Mouse (Mus musculus): Measurements from ENCODE around the gene Cacna1b.

Cacna1b gene

DNA sequence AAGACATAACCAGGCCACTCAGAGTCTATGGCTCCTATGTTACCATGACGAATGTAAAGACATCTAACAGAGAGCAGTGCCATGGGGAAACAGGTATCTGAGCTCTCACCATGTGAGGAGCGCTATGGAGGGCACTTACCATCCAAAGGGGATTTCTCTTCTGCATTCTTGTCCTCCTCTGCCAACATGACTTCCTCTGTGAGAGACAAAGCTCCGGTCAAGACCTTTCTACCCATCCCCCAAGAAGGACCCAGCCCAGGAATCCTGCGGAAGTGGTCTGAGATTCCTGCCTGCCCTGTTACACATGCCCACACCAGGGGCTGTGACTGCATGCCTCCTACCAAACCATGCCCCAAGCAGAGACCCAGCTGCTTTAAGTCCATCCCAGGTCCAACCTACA is 44.0 kb downstream of the Cacna1b start:
- DNase-seq (ENCODE audit: low read depth): no peak

DNA sequence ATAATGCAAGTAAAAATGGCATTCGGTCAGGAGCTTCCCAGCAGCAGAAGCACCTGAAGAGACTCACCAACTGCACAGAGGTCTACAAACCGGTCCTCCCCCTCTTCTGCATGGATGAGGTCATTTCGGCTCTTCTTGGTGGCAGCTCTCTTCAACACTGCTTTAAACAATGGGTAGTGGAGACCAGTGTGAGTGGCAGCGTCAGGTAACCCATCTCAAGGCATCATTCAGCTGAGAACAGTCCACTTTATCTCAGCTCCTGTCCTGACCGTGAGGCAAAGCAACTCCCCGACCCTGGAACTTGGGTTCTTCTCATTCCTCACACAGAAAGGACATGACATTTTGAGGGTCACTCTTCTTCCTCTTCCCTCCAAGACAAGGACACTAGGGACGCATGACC is 45.0 kb downstream of the Cacna1b start:
- no peak for DNase-seq (ENCODE audit: low read depth)

DNA sequence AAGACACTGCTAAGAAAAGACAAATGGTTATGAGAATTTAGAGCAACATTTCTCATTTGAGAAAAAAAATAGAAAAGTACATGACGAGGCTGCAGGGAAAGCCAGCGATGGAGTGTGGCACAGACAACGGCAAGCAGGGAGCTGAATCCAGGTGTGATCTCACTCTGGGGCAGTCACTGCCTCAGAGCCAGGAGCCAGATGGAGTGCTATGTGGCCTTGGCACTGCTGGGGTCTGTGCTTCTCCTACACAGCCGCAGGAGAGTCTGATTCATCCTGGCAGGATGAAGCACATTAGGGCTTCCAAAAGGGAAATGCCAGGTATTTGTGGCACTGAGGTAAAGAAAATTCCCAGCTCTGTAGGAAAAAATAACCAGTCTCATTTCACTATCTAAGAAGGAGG is 45.5 kb downstream of the Cacna1b start:
- no peak for DNase-seq (ENCODE audit: low read depth)

GRCm38 (mm10) chr2:24705929-24706328 is 57.0 kb downstream of the Cacna1b start:
- no peak for DNase-seq (ENCODE audit: low read depth)

DNA sequence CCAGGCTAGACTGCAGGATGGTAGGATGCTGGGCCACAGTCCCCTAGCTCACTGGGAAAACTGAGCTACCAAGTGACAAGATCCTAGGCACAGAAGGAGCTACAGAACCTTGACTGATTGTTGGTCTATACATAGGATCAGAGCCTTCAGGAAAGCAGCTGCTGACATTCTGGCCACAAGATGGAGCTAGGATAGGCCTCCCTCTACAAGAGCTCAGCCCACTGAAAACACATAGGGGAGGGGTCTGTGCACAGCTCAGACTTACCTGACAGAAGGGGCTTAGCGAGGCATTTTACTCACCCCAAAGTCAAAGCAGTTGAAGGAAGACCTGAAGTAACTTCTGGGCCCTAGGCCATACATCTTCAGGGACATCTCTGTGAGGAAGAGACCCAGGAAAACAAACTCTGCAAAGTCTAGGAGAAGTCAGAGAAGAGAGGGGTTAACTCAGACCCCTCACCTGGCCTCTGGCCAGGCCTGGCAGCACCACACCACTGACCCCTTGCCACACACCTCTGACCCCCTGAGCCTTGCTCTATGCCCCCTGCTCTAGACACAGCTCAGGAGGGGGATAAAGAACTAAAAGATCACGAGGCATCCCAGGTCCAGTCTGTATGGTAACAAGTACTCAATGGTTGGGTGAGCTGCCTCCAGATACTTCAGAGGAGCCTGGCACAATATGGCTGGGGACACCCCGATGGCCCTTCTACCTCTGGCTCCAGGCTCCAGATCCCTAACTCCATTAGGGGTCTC is 60.6 kb downstream of the Cacna1b start:
- DNase-seq (ENCODE audit: low read depth): no peak

DNA sequence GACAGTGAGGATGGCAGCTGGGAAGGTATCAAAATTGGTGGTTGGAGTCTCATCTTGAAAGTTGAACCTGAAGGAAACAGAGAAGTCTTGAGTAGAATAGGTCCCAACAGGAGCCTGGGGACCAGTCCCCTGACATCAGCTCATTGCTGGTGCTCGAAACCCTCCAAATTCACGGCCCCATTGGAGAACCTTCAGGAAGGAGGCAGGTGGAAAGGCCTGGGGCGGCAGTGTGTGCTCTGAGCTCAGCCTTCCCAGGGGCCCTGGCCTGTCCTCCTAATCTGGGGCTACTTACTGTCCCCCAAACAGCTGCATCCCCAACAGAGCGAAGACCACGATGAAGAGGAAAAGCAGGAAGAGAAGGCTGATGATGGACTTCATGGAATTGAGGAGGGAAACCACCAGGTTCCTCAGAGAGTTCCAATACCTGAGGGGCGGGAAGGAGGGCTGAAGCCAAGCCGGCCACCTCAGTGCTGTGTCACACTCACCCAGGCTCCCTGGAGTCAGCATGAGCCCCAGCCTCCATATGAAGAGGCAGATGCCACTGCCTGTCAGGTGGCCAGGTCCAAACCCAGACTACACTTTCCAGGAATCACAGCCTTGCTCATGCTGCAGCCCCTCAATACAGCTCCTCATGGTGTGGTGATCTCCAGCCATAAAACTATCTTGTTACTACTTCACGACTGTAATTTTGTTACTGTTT is 65.5 kb downstream of the Cacna1b start:
- DNase-seq (ENCODE audit: low read depth): no peak

DNA sequence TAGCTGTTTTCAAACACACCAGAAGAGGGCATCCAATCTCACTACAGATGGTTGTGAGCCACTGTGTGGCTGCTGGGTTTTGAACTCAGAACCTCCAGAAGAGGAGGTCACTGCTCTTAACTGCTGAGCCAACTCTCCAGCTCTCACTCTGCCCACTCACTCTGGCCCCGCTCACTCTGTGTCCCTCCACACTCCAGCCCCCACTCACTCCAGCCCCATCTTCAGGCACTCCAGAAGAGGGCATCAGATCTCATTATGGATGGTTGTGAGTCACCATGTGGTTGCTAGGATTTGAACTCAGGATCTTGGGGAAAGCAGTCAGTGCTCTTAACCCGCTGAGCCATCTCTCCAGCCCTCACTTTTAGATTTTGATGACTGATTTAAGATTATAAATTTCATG is 70.6 kb downstream of the Cacna1b start:
- DNase-seq (ENCODE audit: low read depth): no peak

GRCm38 (mm10) chr2:24690356-24690755 is 72.6 kb downstream of the Cacna1b start:
- no peak for DNase-seq (ENCODE audit: low read depth)

DNA sequence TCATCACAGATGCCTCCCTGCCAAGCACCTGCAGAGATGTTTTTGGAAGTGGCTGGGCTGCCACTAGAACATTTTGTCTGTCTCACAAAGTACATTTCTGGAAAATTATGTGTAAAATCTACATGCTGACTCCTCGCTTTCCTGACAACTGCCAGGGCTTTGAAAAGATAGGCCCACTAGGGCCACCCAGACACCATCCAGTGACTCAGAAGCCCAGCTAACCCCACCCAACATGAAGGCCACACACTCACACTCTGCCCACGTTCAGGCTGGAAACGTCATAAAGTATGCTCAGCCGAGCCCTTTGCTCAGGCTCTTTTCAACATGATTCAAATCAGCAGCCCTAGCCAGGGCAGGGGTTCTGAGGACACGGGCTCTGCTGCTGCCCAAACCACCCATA is 77.6 kb downstream of the Cacna1b start:
- DNase-seq (ENCODE audit: low read depth): no peak

DNA sequence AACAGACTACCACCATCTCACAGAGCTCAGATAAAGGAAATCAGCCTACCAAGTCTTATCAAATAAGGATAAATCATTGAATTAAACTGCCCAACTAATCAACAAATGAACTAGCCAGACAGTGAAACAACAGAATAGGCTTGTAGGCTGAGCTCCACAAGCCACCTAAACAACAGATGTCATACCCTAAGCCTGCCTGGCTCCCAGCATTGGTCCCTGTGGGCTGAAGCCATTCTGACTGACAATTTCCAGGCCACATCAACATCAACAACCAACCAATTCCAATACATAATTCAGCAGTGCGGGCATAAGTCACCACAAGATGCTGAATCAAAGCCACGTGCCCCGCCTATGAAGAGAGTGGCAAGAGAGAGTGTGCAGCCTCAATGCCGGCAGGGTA is 78.2 kb downstream of the Cacna1b start:
- no peak for DNase-seq (ENCODE audit: low read depth)

- DNase-seq (ENCODE audit: low read depth): no peak
Observed at GRCm38 (mm10) chr2:24683266-24683665, 79.7 kb downstream of the Cacna1b start.

GRCm38 (mm10) chr2:24680731-24681130 is 82.2 kb downstream of the Cacna1b start:
- no peak for DNase-seq (ENCODE audit: low read depth)

- no peak for DNase-seq (ENCODE audit: low read depth)
Observed at GRCm38 (mm10) chr2:24680176-24680575, 82.8 kb downstream of the Cacna1b start.

DNA sequence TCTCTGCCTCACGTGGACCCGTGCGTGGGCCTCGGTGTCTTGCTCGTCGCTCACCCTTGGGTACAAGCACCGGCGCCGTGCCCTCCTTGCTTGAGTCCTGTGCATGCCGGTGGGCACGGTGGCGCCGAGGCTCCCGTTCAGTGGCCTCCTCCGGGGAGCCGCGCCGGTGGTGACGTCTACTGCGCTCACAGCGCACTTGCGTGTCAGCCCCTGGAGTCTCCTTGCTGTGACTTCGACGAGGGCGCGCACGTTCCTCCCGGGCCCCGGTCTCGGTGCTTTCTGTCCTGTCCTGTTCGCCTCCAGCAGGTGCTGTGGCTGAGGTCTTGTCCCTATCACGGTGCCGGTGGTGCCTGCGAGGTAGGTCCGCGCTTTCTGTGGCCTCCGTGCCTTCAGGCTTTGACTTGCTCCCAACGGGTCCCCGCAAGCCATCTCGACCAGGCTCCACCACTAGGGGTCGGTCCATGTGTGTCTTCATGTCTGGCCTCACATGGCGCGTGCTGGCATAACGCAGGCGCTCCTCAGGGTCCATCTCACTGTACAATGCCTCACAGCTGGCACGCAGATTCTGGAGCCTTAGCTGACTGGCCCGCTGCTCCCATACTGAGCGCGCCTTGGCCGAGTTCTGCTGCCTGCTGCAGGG is 83.8 kb downstream of the Cacna1b start:
- peak; percentile 31 for DNase-seq (ENCODE audit: low read depth)

DNA sequence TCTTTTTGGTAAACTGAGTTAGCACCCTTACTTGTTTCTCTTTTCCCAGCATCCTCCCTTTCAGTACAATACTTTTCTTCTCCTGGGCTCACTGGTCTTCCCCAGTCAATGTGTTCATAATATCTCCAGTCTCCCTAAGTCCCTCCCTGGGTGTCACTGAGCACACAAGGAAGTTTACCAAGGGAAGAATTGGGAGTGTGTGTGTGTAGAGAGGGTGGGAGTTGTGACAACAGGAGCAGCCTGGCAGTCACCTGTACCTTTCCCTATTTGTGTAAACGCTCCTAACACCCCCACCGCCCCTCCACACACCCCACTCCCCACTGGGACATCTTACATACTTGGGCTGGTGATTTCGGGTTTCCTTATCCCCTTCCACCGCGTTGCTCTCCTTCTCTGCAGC is 84.4 kb downstream of the Cacna1b start:
- no peak for DNase-seq (ENCODE audit: low read depth)

- DNase-seq (ENCODE audit: low read depth): no peak
Observed at GRCm38 (mm10) chr2:24678110-24678509, 84.8 kb downstream of the Cacna1b start.

DNA sequence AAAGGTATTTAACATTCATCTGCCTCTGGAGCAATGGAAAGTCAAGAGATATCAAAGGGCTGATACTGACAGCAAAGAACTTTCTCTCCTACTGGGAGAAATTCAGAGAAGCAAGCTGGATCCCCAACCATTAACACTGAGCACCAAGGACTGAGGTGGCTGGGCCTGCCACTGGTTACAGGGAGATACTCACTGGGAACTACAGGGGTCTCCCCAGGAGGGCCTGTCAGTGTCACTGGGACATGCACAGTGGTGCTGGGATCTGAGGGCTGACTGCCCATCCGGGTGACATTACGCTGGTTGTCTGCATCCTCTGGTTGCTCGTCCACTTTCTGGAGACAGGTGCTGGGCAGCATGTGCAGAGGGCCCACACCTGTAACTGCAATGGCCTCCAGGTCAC is 85.3 kb downstream of the Cacna1b start:
- DNase-seq (ENCODE audit: low read depth): no peak

DNA sequence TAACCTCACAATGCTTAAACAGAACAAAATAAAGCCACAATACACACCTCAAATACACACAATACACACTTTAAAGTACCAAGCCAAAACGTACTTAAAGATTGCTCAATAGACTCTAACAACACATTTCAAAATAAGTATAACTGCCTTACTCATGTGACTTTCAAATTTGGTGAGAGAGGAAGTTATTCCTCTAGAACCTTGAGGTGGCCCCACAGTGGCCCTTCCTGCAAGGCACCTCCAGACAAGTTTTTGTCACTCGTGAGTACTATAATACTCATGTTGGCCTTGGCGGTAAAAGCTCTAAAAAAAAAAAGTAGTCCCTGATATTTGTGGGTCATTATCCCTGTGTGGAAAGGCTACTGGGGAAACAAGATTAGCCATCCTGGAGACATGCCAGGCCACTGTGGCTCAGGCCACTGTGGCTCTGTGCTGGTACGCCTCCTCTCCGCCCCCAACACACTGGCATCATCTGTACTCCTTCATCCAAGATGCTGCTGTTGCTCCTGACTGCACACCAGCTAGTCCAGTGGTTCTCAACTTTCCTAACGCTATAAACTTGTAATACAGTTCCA is 88.4 kb downstream of the Cacna1b start:
- no peak for DNase-seq (ENCODE audit: low read depth)

DNA sequence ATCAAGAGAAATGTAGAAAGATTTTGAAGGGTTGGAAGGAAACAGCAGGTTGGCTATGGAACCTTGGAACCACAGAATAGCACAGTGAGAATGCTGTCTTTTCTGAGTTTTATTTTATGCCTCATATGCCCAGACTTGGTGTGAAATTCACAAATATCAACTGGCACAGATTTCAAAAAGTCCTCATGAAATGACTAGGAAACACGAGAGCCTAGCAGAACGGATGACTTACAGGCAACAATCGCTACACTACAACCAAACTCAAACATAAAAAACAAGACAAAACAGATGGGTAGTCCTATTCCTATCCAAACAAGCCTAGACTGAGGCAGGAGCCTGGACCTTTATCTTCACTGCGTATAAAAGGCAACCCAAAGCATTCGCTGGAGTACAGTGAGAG is 94.4 kb downstream of the Cacna1b start:
- DNase-seq (ENCODE audit: low read depth): no peak

DNA sequence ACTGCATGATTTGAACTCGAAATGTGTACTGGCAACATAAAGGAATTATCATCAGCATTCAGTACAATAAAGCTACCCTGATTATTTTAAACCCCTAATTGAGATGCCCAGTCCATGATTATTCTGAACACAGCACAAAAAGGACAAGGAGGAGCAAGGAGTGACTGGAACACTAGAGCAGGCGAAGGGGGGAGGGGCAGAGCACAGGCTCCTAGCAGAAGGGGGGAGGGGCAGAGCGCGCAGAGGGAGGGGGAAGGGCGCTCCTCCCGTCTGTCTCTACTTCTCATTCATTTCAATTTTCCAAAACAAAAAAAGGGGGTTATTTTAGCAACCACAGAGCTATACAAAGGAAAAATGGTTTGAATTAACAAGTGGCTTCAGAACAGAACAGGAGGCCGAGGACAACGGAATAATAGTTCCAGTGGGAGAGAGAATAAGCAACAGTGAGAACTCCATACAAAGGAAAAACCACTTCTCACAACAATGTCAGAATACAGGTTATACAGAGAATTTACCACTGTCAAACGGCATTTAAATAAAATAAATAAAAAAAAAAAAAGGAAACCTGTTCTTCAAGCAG is 98.2 kb downstream of the Cacna1b start:
- DNase-seq (ENCODE audit: low read depth): no peak

DNA sequence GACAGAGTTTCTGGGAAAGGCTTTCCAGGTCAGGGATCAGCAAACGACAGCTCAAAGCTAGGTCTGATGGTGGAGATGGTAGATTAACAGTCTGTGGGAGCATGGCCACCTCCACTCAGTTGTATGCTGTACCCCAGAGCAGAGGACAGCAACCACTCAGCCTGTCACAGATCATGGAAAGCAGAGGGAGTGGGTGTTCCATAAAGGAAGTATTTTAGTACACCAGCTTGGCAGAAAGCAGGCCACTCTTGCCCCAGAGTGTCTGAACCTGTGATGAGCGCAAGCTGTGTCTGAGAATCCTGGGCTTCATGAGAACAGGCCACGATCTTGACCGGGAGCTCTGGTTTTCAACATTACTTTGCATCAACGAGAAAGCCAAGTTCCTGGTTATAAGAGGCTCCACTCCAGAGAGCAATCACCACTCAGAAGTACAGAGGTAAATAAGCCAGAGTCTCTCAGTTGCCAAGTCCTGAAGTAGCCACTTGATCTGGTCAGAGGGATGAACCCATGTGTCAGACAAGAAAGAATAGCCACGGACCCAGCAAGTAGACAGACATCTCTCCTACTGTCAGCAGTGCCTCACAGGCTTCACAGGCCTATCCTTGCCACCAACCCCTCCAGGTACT is 103.7 kb downstream of the Cacna1b start:
- no peak for DNase-seq (ENCODE audit: low read depth)

DNA sequence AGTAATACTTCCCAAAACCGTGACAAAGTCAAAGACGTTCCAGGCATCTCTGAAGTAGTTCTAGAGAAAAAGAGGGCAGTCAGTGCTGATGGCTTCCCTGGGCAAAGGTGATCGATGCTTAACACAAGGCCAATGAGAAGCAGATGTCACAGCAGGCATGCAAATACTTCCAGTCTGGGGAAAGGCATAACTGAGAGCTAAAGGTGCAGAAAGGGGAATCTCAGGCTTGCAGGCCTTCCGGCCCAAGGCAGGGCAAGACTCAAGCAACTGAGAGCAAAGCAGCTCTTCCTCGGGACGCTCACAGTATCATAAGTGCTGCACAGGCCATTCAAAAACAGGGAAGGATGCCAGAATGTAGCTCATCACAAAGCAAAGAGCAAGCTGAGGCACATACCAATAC is 114.4 kb downstream of the Cacna1b start:
- no peak for DNase-seq (ENCODE audit: low read depth)
